Mouse (Mus musculus) kidney, postnatal 4 days (tissue): Measurements from ENCODE around the gene Cog7.
A peak's percentile ranks its signal among the peaks of the same experiment; 100 is the strongest.

Source experiments
- DNase-seq, 2 experiments: peaks; one replicate each; pipeline ENCODE4 v3.0.0; 2021; ENCODE audit warnings: mixed read lengths in 2 of 2

The Cog7 gene

DNA sequence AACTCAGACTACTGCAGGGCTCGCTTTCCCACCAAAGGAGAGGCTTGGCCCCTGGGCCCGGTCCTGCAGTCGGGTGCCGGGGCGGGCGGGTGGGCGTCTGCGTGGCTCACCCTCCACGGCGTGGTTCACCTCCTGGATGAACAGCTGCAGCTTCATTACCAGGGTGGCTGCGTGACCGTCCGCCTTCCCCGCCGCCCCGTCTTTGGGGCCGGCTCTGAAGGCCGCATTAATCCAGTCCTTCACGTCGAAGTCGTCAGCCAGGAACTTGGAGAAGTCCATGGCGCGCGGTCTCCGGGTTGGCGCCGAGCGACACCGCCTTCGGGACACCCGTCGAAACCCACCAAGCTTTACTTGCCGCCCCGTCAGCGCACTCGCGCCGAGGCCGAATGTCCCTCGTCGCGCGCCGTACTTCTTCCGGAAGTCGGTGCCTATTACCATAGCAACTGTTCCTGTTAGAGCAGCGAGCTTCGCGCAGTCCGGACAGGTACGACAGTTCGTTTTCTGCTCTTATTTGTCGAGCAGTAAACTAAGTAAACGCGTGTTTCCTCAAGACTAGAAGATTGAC is at the start of gene Cog7:
Cog7 (minus strand) TSS at position 405 of the 565 bp plus-strand sequence.
- peak; percentile 96 to 97 for DNase-seq

DNA sequence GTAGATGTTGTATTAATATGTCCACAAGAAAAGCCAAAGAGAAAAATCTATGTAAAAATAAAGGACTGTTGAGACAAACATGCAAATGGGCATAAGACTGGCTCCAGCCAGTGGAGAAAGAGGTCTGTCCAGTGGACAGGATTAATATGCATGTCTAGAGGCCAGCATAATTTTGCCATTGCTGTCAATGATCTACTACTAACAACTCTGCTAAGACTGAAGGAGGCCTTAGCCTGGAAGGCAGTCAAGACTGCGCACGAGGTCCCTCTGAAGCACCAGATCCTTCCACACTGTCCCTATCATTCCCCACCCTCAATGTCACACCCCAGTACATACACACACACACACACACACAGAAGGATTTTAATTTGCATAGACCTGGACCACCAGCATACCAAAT is 40.6 kb upstream of the Cog7 start:
- peak in 1 of 2 experiments; percentile 21 for DNase-seq

DNA sequence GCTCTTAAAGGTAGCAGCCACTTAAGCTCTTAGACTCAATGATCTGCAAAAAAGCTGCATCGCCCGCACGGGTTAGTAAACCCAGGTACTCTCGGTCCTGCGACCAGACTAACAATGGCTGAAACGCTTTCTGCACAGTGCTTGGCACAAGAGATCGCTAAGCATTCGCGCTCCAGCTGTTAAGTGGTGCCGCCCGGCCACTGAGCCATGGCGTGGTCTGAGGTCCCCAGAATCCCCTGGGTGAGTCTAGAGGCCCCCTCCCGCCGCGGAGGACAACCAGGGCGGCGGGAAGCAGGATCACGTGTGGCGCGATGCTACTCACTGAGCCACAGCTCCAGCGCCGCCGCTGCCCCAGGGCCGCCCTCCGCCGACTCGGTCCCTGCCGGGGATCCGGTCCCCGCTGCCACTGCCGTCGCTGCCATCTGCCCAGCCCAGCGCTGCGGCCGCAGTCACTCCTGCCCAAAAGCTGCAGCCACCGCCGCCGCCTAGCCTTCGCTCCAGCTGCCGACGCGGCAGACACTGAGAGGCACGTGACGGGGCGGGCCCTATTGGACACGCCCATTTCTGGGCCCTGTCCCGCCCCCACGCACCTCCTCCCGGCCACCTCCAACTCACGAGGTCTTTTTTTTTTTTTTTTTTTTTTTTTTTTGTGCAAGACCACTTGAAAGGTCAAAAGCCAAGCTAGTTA is 39.3 kb upstream of the Cog7 start, which contains the start of gene Gga2:
Gga2 (minus strand) TSS at position 556 of the 688 bp plus-strand sequence.
- DNase-seq, result peak; percentile 92 to 94

DNA sequence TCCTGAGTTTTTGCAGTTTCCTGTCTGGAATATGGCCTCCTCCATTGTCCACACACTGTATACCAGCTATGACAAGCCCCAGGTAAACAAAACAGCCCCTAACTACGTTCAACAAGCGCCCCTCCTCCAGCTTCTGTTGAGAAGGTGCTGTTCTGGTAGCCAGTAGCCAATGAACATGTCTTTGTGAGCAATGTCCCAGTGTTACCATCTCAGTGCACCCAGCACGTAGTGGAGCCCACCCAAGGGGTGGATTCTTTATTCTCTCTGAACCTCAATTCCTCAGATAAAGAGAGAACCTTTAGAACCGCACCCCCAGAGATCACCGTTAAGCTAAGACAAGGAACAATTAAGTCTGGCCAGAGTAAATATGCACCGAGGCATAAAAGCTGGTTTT is 38.8 kb upstream of the Cog7 start:
- peak; percentile 14 to 35 for DNase-seq

DNA sequence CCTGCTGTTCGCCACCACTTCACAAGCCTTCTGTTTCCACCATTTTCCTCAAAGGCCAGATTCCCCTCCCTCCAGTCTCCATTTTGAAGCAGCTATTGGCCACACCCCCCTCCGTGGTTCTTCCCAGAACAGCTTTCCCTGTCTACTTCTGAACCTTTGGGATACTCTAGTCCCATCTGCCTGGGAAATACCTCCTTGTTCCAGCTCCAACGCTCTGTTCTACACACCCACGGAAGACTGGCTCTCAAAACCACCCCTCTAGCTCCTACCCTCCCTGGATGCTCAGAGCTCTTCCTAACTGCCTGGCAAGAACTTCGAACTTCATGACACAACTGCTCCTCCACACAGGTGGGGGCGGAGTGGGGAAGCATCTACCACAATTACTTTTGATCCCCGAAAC is 37.5 kb upstream of the Cog7 start:
- no peak for DNase-seq

DNA sequence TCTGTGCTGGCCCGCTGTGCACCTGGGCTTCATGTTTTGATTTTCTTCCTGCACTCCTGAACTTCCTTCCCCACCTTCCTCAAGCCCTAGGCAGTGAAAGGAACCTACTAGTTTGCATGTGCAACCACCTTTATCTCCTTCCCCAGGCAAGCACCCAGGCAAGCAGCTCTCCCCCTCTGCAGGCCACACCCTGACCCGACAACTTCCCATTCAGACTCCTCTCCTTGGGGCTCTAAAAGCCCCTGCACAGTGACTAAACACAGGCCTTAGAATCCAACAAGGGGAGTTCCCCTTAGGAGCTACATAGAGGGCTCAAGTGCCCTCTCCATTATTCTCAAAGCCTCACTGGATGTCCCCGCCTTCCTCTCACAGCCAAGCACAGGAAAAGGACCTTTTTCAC is 36.7 kb upstream of the Cog7 start:
- no peak for DNase-seq

DNA sequence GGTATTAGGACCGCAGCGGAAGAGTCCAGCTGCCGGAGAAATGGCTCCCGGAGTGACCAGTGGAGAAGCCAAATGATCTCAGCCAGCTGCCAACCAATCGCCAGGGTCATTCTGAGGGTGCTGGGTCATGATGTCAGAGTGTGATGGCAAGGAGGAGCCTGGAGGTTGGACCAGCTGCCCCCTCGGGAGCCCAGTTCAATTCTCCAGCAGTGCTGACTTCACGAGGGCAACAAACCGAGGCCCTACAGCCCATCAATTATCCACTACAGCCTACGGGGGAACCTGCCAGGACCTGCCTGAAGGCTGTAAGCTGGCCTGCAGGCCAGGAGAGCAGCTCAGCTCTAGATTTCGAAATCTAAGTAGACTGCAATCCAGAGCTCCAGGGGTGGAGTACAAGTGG is 34.2 kb upstream of the Cog7 start:
- DNase-seq, result peak; percentile 18 to 40

DNA sequence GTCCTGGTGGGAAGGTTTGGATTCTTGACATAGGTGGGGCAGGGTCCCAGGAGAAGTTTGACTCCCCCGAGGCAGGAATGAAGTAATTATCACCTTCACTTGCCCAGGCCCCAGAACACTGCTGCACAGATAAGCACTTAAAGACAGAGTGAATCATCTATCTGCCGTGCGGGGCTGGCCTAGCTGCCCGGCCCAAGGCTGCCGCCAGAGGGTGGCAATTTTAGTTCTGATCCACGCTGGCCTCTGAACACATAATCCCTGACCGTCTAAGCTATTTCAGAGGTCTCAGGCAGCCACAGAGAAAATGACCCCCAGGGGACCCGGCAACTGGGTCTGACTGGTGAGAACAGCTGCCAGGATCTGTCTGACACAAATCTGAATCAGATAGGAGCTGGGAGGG is 33.6 kb upstream of the Cog7 start:
- peak; percentile 54 to 73 for DNase-seq

DNA sequence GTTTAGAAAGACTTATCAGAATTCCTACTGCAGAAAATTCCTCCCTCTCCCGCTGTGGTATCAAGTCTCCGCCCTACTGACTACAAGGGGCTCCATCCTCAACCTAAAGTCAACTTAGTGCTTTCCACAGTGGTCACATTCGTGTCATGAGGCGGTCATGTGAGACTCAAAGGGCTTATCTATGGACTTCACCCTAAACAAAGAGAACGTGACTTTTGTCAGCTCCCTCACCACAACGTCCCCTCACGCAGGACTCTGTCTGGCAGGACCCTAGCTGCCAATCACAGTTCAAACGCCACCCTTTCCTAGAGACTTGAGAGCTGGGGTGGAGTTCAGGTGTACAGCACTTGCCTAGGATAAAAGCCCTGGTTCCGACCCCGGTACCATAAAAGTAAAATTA is 31.4 kb upstream of the Cog7 start:
- no peak for DNase-seq

DNA sequence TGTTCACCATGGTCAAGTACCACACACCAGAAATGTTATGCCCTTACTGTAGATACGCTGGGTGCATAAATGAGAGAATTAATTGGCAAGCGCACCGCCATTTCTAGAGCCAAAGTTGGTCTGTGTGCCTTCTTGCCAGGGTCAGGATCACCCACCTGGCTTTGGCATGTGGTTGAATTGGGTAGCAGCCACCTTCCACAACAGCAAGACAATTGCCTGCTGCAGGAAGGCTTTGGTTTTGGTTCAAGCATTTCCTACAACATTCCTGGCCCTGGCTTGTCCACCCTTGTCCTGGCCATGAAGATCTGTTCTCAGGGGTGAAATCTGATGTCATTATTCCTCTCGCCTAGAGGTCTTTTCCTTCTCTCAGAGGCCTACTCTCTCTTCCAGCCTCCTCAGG is 30.9 kb upstream of the Cog7 start:
- DNase-seq, result no peak

DNA sequence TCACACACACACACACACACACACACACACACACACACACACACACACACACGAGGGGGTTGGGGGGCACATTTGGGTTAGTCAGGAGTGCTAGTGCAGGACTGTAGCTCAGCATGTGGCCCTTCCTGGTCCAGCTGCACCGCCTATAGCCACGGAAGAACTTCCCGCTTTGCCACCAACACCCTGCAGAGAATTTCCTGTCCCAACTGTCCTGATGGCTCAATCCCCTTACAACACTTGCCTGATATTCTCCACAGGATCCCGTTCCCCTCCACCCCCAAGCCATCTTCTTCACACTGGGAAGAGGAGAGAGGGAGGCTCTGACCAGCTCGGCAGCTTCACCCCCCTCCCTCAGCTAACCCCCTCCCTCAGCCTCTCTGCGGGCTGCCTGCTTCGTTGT is 18.9 kb upstream of the Cog7 start:
- DNase-seq, result no peak

DNA sequence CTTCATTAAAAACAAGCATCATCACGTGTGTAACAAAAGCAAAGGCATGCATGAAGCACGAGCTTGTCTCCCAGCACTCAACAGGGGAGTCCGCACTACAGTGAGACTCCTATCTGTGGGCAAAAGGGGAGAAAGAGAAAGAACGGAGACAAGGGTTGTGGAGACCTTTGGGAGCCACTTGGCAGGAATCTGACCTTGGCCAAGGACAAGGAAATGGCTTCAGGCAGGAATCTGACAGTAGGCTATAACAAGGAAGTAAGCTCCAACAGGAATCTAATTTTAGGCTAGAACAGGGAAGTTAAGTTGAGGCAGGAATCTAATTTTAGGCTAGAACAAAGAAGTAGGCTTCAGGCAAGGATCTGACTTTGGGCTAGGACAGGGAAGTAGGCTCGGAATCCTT is 14.4 kb upstream of the Cog7 start:
- DNase-seq, result no peak

DNA sequence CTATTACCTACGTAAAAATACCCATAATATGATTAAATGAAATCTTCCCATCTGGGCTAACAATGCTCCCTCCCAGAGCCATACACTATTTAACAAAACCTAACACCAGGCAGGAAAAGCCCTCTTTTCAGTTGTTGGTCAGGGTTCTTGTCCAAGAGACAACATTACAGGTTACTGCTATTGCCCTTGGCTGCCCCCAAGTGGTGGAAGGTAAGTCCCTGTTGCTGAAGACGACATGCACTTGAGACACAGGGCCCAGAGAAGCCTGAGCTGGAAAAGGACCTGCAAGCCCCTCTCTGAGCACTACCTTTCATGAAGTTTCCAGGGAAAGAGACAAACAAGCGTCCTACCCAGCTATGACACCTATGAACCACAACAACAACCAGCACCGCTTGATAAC is 6.5 kb downstream of the Cog7 start:
- DNase-seq, result peak; percentile 80 to 82

DNA sequence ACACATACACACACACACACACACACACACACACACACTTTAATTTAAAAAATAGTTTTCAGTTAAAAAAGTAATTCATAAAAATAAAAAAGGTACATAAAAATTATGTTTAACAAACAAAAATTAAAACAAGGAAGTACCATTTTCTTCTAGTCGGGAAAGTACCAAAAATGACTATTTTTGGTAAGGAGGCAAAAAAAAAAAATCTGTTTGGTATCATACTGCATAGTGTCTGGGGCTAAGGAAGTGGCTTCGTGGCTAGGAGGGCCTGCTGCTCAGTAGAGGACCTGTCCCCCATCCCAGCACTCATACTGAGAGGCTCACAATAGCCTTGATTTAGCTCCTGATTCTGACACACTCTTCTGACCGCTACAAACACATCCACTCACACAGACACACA is 9.8 kb downstream of the Cog7 start:
- no peak for DNase-seq

DNA sequence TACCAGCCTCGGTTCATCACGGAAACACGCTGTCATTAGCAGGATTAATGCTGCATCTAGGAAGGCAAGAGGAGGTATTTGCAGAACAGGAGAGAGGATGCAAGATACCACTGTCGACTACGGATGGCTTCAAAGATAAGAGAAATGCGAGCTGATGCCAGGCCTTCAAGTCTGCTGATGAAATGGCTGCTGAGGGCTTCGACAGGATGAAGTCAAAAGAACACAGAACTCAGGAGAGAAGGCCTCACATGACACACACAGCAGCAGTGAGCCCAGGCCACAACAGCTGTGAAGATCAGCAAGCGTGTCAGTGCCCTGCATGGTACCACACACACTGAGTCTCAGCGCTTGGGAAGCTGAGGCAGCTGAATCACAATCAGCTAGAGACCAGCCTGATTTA is 11.3 kb downstream of the Cog7 start:
- DNase-seq, result no peak

DNA sequence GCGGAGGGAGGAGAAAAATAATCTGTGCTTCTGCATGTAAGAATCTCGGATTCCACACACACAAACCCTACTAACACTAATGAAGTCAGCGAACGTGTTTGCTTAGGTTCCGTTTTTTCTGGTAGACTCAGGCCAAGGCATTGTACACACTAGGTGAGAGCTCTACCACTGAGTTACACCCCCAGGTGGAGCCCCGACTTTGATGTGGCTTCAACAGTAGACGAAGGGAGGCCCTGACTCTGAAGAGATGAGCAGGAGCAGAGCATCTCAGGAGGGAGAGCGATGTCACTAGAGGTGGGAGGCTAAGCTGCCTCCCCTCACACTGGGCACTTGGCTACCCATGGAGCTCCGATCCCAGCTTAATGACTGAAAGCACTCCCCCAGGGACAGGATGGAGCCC is 12.7 kb downstream of the Cog7 start:
- no peak for DNase-seq

DNA sequence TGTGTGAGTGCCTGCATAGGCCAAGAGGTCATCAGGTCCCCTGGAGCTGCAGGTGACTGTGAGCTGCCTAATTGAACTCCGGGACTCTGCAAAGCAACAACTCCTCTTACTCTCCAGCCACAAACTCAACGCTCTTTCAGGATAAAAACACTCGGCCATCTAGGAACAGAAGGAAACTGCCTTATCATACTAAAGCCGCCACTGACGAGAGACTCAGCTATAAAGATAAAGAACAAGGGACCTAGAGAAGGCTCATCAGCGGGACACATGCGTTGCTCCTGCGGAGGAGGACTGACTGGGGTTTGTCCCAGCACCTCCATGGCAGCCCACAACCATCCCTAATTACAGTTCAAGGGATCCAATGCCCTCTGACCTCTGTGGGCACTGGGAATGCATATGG is 13.3 kb downstream of the Cog7 start:
- DNase-seq, result no peak

DNA sequence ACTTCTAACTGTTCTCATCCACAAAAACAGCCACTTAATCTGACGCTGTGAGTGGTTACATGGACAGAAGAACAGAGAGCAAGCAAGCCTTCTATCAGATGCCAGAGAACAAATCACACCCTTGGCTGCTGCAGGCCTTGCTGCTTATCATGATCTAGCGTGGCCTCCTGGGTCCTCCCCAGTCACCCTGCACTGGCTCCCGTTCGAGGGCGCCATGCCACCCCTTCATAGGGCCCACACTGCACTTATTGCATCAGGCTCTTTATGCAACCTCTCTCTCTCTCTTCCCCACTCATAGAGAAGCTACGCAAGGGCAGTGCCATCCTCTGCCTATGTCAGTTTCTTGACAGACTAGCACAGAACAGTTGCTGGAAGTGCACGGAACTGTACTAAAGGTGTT is 15.3 kb downstream of the Cog7 start:
- no peak for DNase-seq

DNA sequence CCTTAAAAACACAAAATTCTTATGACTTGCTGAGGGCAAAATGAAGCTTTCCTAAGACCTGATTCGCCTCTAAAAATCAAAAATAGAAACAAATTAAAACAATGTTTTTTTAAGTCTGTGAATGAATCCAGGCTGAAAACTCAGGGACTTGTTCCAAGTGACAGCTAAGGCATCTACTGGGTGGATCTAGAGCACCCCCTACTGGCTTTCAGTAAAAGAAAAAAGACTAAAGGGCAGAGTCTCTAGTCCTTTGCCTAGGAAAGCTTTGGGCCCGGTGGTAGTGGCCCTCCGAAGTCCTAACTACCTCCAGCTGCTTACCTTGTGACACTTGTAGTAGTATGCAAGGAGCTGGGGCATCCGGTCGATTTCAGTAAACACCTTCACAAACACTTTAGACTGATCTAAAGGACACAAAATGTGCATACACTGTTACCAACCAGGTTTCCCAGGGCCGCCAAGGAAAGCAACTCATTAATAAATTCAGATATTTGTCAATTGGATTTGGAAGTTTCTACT is 17.6 kb downstream of the Cog7 start:
- peak; percentile 16 to 44 for DNase-seq

DNA sequence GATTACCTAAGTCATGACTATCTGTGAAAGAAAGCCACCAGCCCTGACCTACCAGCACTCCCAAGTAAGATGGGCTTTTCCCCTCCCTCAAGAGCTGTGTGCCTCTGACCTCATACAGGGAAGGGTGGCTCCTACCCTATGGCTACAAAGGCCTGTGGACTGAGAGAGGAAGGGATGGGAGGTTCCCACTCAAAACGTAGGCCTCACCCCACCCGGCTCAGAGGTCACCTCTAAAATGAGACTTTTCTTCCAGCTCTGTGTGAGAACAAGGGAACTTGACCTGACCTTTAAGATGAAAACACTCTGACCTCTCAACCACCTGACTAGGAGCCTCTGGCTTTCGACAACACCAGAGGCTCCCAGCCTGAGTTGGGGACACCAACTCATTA is 18.9 kb downstream of the Cog7 start:
- no peak for DNase-seq

DNA sequence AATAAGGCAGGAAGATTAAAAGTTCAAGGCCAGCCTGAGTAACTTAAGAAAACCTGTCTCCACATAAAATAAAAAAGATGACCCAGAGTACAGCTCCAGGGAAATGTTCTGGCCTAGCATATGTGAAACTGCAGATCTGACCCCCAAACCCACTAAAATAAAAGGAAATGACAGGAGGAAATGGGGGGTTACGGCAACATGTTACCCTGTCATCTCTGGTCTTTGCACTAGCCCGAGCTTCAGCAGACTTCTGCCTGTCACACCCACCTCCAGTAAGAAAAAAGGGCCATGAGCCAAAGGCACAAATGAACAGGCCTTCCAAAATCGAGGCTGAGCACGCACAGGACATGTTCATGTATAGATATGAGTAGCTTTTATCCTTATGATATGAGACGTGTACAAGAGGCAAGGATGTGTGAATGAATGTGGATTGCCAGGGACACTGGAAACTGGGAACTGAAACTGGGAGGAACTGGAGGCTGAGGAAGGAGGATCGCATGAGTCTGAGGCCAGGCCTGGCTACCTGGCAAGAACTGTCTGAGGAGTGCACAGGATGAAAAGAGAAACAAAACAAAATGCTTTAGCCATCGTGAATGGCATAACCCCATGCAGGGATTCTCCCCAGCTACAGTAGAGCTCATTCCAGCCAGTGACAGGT is 19.5 kb downstream of the Cog7 start:
- no peak for DNase-seq

DNA sequence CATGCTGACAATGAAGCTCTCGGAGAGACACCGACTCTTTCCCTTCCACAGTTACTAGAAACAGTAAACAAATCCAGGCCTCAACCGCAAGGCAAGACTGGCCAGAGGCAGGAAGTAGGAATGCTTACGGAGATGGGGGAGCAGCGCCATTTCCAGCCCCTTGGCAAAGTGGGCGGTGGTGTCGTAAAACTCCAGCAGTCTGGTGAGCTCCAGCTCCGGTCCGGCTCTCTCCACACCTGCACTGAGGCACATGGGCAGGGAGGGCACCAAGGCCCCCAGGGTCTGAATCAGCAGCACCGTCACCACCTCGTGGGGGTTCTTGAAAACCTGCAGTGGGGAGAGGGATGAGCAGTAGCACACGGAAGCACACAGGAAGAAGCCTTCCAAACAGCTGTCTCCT is 25.7 kb downstream of the Cog7 start:
- DNase-seq, result peak in 1 of 2 experiments; percentile 31

DNA sequence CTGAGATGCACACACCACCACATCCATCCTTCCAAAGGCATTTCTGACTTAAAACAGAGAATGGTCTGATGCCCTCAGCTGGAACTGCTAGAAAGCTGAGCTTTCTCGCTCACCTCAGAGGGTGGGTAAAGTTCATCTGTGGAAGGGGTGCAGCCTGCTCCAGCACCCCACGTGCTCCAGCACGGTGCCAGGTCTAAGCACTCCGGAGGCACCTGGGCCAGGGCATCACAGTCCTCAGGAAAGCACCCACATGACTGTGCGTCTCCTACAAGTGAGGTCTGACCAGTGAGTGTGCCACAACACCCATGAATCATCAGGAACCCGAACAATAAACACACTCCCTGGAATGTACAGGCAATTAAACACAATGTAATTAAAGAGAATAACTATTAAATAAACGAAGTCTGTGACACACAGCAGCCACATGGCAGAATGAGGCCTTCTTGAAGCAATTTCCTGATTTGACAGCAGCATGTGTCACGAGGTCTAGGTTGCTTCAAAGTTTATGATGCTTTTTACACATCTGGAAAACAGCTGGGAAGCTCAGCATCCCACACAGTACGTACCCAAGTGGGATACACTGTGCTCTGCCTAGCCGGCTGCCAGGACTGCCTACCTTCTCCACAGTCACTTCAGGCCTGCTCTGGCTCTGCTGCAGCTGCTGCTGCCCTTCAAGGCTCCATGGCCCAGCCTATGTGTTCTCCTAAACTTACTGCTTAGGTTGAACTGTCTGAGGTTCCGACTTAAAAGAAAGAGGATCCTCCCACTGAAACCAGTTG is 26.4 kb downstream of the Cog7 start:
- DNase-seq, result no peak
